Mouse (Mus musculus) testis, adult 2 months (tissue): ENCODE measurements around the gene Lhb.

Experiments used
- CTCF ChIP-seq: fragments of 200-500 bp; IDR thresholded peaks from 2 replicates; pipeline ENCODE4 v1.5.1; 2012; ENCODE audit warnings: low read depth, mild to moderate bottlenecking, inconsistent platforms, low read length, moderate library complexity; ENCODE audit not compliant: control insufficient read depth, insufficient read depth, insufficient replicate concordance
- POLR2A ChIP-seq: fragments of 200-500 bp; IDR thresholded peaks from 2 replicates; pipeline ENCODE4 v1.6.1; 2012; ENCODE audit warnings: low read depth, mild to moderate bottlenecking, inconsistent platforms, low read length, moderate library complexity; ENCODE audit not compliant: control insufficient read depth

- no peak for TF ChIP-seq POLR2A
- no peak for TF ChIP-seq CTCF
Observed at GRCm38 (mm10) chr7:45412421-45412820, 8.2 kb upstream of the Lhb start.
